Mouse (Mus musculus) mouse trophoblast stem cell (cell line): ENCODE measurements around the gene Etl4.

ENCODE experiments used
- in situ Hi-C, 2 experiments: fragments of 300-500 bp; cut with MseI, MboI; formaldehyde crosslinking; loops; 2 replicates in 1 of 2; 3 replicates in 1 of 2; pipeline ENCODE4 v1.15.1; 2025

The Etl4 gene

GRCm38 (mm10) chr2:20435530-20435929 lies 526.0 kb downstream of the Etl4 start:
- in situ Hi-C loops, result no loop called here

- in situ Hi-C loops, result no loop called here
These were observed 533.2 kb downstream of the Etl4 start for GRCm38 (mm10) chr2:20442731-20443130.

GRCm38 (mm10) chr2:20443671-20444440 lies 534.3 kb downstream of the Etl4 start:
- in situ Hi-C loops, result no loop called here

- in situ Hi-C loops, result no loop called here
These were observed 535.9 kb downstream of the Etl4 start for GRCm38 (mm10) chr2:20445156-20446155.

- in situ Hi-C loops, result no loop called here
These were observed 536.6 kb downstream of the Etl4 start for GRCm38 (mm10) chr2:20446180-20446579.

- in situ Hi-C loops, result no loop called here
These were observed 541.4 kb downstream of the Etl4 start for GRCm38 (mm10) chr2:20450945-20451344.

- in situ Hi-C loops, result no loop called here
These were observed 544.1 kb downstream of the Etl4 start for GRCm38 (mm10) chr2:20453506-20454206.

- in situ Hi-C loops, result loop anchor here in 1 of 2 experiments (10.0 kb wide), 1 partner anchor 204 kb away; no protein-coding TSS in a partner anchor
These were observed 569.6 kb downstream of the Etl4 start for GRCm38 (mm10) chr2:20479199-20479598.

GRCm38 (mm10) chr2:20486137-20486788 lies 576.7 kb downstream of the Etl4 start:
- in situ Hi-C loops, result no loop called here

- in situ Hi-C loops, result no loop called here
These were observed 579.5 kb downstream of the Etl4 start for GRCm38 (mm10) chr2:20489090-20489489.

- in situ Hi-C loops, result loop anchor here in 1 of 2 experiments (10.0 kb wide), 1 partner anchor 217 kb away; no protein-coding TSS in a partner anchor
These were observed 582.5 kb downstream of the Etl4 start for GRCm38 (mm10) chr2:20492125-20492524.

GRCm38 (mm10) chr2:20493806-20494205 lies 584.2 kb downstream of the Etl4 start:
- in situ Hi-C loops, result loop anchor here in 1 of 2 experiments (10.0 kb wide), 1 partner anchor 219 kb away; no protein-coding TSS in a partner anchor

GRCm38 (mm10) chr2:20494666-20495065 lies 585.1 kb downstream of the Etl4 start:
- in situ Hi-C loops, result loop anchor here in 1 of 2 experiments (10.0 kb wide), 1 partner anchor 220 kb away; no protein-coding TSS in a partner anchor

GRCm38 (mm10) chr2:20496219-20496800 lies 586.7 kb downstream of the Etl4 start:
- in situ Hi-C loops, result loop anchor here in 1 of 2 experiments (10.0 kb wide), 1 partner anchor 222 kb away; no protein-coding TSS in a partner anchor

GRCm38 (mm10) chr2:20507832-20508723 lies 598.5 kb downstream of the Etl4 start:
- in situ Hi-C loops, result no loop called here

GRCm38 (mm10) chr2:20508724-20509052 lies 599.1 kb downstream of the Etl4 start:
- in situ Hi-C loops, result no loop called here

GRCm38 (mm10) chr2:20510061-20510460 lies 600.5 kb downstream of the Etl4 start:
- in situ Hi-C loops, result no loop called here

GRCm38 (mm10) chr2:20516270-20516865 lies 606.8 kb downstream of the Etl4 start:
- in situ Hi-C loops, result no loop called here

GRCm38 (mm10) chr2:20517853-20518252 lies 608.3 kb downstream of the Etl4 start:
- in situ Hi-C loops, result no loop called here
